Mouse (Mus musculus): ENCODE results near the gene Apol6. TPM values are rescaled to one million over a fixed set of nuclear protein-coding genes. Genes with fewer than 3 reads are reported as not detected.

Apol6 gene
- total RNA-seq (2021) = not detected
- long read RNA-seq = 0 reads

DNA sequence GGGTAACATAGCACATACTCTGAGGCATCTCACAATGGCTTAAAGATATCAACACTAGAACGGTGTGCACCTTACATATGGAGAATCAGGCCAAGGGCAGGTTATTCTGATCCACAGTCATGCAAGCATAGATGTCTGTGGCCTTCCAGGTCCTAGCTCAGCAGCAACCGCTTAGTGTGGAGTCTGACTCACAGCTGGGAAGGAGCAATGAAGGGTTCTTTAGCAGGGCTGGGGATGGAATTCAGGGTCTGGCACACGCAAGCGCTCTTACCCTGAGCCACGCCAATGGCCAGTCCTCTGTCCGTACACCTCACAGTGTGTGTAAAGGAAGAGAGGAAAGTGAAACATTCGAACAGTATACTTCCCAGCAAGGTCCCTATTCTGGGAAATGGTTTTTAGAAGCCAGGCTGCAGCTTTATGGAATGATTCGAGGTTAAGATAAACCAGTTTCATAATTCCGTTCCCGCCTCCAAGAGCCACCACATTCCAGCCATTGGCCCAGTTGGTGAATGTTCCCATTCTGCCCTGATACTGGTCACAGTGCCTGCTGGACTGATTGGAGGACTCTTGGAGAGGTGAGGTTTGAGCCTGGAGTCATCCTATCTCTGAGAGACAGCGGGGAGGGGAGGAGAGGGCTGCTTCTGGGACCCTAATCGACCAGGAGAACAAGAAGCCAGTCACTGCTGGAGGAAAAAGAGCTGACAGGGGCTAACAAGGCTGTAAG, at the start of gene Apol6:
Apol6 (plus strand) TSS at position 133 of the 724 bp plus-strand sequence.
- no peak for DNase-seq (ENCODE audit: low spot score in 2 of 2)

DNA sequence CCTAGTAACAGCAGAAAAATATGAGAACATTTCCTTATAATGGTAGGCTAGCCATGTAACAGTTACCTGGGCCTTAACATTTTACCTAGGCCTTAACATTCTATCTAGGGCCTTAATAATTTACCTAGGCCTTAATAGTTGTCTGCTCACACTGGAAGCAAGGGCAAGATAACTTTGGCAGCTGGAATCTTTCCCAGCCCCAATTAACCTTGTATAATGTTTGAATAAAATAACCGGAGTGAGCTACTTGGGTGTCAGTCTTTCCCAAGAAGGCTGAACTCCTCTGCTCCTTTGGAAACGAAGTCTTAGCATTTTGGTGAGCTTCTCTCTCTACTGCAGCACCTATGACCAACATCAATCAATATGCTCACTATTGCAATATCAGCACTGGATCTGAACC, 46.5 kb upstream of the Apol6 start:
- no peak for DNase-seq (ENCODE audit: low spot score in 2 of 2)

DNA sequence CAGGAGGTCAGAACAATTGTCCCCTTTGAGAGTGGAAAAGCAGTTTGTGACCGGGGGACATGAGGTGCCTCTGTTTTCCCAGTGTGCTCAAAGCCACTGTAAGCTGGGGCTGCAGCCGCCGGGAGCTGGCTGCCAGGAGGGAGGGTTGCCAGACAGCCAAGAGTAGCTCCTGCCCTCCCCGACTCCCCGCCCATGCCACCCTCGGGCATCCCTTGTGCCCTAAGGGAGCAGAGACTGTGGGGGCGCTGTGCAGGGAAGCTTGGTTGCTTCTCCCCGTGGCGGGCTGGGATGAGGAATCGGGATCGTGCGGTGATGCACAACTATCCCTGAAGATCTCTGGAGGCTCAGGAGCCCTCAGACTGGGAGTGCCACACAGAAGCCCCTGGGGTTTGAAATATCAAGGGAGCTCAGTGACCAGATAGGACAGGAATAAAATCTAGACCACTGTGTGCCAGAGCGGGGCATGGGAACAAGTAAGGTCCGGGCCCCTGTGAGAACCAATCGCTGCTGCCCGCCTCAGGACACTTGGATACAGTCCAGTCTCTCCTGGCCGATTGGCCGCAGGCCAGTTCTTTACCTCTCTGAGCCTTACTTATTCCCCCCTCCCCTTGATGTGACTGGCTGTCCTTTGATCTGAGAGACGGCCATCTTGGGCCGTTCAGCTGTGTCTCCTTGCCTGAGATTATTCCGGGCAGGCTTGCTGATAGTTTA, 45.5 kb upstream of the Apol6 start:
- DNase-seq (ENCODE audit: low spot score in 2 of 2) = peak in 1 of 2 experiments; percentile 47

DNA sequence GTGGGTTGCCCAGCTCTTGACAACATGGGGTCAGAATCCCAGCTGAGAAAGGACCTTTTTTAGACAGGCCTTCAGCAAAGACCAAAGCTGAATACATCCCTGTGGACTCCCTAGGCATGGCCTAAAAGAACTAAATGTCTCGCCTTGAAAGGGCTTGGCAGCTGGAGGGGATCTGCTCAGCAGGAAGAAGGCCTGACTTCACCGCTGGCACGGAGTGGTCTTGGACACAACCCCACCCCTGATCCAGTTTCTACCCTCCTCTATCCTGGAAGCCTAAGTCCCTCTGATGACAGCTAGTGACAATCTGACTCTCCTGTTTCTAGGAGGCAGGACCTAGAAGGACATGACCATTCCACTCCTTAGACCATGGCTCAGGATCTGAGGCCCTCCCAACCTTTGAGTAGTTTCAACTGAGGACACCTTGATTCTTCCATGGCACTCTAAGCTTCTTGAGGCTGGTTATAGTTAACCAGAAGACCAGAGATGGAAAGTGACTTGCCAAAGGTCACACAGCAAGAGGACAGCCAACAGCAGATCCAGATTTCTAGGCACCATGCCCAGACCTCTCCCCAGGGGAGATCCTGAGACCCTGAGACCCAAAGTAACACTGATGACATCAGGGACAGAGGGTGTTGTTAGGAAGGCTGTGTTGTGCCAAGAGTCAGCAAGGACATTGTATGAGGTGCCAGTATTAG, 41.2 kb upstream of the Apol6 start:
- no peak for DNase-seq (ENCODE audit: low spot score in 2 of 2)

DNA sequence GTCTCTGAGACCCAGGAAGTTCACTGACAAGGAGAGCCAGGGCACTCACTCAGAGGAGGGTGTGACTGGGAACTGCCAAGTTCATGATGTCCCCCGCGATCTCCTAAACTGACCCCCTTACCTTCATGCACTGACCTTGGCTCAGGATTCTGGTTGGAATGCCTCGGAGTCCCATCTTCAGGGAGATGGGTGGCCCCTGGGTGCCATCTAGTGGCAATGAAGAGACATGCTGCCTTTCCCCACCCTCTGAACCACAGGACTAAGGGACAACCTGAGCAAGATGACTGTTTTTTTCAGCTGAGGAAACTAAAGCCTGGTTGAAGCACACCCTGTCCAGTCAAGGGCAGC, 40.7 kb upstream of the Apol6 start:
- DNase-seq (ENCODE audit: low spot score in 2 of 2) = peak; percentile 40 to 71

DNA sequence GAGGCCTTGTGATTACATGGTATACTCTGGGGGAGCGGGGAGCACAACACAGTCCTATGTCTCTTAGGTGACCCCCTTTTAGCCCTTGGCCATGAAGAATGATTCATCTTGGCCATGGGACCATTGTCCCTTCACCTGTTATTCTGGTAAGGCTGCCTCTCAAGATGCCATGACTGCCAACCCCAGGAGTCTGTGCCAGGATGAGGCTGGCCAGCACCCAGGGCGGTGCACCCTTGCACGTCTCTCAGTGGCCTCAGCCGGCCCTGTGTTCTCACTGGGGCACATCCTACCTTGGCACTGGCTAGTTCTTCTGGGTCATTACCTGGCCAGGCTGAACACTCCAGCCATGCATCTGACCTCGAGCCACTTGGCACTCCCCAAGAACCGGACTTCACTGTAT, 35.7 kb upstream of the Apol6 start:
- DNase-seq (ENCODE audit: low spot score in 2 of 2) = no peak

DNA sequence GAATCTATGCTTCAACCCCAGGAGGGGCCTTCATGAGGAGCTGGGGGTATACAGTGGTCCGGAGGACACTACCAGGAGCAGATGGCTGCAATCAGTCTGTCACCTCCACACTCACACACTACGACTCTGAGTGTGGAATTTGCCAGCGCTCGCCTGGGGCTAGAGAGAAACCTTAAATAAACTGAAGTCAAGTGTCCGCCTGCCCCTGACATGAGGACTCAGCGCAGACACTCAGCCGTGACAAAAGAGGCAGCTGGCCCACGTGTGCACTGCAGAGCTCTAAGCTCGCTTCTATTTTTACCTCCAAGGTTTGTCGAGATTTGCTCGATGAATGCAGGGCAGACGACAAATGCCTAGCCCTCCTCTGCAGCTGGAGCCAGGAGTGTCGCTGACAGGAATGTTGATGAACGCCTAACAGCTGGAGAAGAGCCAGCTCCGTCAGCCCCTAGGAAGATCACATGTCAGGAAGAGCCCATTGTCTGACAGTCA, 30.7 kb upstream of the Apol6 start:
- DNase-seq (ENCODE audit: low spot score in 2 of 2) = no peak

DNA sequence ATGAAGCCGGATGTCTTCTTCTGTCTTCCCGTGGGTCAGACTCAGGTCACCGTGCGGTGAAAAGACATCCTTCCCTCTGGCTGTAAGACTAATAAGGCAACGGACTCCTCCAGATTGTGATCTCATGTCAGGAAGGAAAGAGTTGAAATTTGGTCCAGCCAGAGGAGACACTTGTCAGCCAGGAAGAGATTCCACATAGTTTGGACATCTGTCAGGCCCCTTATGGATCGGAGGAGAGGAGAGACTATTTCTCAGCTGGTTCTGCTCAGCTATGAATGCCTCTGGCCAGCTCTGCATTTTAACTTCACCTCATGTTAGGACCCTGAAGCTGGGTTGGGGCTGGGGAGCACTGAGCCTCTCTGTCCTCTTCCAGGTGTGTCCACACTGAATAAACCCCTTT, 30.1 kb upstream of the Apol6 start:
- DNase-seq (ENCODE audit: low spot score in 2 of 2) = no peak

DNA sequence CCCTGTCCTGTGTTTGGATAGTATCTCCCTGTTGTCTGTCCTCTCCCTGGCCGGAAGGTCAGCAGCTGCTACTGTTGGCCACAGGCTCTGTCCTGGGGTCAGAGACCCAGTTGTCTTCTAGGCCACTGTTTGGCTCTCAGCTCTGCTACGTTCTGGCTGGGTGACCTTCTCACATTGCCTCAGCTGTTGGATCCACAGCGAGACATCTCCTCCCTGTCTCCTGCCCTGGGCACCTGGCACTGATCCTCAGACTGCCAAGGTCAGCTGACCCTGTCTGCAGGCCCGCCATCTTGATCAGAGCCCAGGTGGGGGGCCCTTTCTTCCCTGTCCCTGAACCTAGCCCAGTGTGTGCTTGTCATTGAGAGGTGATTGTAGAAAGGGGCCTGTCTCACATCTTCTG, 29.5 kb upstream of the Apol6 start:
- DNase-seq (ENCODE audit: low spot score in 2 of 2) = no peak

DNA sequence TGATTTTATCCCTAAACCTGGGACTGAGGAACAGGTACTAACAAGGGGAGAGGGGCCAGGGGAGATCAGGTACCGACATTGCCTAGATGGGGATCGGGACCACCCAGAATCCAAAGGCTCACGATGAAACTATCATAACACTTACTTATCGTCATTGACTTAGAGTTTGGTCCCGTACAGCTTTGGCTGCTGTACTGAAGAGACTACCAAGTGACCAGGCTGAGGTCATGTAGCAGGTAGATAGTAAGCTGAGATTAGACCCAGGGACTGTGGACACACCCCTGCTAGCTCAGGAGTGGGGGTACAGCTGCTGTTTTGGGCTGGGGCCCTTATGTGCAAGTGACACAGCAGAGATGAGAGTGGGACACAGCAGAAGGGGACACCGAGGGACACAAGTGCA, 28.0 kb upstream of the Apol6 start:
- DNase-seq (ENCODE audit: low spot score in 2 of 2) = no peak

DNA sequence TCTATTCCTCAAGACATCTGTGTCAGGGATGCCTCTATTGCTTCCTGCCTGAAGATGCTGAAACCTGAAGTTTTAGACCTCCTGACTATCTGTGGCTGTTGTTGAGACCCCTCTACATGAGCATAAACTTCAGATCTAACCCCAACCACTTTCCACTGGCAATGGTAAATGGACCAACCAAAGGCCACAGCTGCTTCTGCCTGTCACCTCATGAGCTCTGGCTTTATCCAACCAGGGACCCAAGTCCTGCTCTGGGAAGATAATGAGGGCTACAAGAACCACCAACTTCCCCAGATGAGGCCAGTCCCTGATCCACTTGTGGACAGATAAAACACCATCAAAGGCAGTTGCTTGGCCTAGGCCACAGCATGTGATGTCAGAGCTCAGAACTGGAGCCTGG, 26.6 kb upstream of the Apol6 start:
- DNase-seq (ENCODE audit: low spot score in 2 of 2) = no peak

DNA sequence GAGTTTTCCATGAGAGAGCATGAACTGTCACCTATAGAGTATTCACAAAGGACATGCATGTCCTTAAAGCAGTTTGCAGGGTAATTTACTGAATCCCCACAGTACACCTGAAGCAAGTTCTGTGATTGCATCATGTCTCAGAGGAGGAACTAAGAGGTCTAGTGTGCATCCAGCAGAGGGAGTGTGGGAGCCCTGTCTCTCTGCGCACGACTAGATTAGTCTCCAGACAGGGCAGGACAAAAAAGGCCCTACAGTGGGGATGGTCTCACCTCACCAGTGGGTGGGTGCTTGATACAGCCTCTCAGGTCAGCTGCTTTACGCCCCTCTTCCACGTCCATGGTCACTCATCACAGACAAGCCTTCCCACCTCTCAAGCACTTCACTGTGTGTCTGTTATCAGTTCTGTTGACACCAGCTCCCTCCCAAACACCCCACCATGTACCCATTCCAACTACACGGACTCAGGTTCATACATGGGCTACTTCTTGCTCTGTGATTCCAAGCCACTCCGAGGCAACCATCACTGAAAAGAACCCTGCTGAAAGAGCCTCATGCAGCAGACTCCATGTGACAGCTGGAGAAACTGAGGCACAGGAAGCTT, 25.7 kb upstream of the Apol6 start:
- DNase-seq (ENCODE audit: low spot score in 2 of 2) = peak in 1 of 2 experiments; percentile 47

DNA sequence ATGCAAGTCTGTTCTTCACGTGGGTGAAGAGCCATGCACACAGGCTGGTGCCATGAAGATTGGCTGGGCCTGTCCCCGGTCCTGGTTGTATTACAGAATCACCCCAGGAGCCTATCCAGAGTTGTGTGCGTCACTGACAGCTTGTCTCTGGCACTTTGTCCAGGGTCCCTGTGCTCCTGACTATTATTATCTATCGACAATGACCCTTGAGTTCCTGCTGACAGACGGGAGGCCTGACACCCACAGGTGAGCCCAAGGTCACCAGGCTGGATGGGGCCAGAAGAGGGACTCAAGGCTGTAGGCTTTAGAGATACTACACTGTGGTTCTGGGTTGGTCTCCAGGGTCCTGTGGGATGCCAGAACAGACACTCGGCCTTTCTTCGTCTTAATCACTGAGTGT, 25.0 kb upstream of the Apol6 start:
- DNase-seq (ENCODE audit: low spot score in 2 of 2) = no peak

DNA sequence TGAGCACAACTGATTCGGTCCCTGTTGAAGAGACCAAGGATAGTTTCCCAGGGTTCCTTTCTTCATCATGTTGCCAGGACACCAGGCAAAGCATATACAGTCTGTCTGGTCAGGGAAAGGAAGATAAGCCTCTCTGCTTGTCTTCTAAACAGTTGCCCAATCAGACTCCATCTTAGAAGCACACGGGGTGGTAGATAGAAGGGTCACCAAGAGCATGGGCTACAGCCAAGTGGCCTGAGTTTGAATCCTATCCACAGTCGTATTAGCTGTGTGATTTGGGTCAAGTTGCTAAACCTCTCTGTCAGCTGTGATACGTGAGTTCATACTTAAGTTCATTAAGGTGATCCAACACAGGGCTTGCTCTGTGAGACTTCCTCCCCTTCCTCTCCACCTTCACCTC, 24.4 kb upstream of the Apol6 start:
- no peak for DNase-seq (ENCODE audit: low spot score in 2 of 2)

DNA sequence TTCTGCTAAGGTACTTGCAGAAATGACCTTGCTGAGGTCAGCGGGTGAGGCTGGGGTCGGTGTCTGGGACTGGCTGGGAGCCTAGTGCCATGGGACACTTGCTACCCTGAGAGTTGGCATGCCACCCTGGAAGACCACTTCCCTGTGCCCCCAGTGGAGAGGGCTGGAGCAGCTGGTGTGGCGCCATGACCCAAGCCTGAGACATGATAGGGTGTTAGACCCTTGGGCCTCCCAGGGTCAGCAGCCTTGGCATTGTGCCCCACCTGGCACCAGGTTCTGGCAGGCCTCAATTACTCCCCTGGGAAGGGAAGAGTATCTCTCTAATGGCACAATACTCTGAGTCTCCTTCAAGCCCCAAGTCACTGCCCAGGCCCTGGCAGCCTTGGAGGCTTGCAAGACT, 23.5 kb upstream of the Apol6 start:
- no peak for DNase-seq (ENCODE audit: low spot score in 2 of 2)

DNA sequence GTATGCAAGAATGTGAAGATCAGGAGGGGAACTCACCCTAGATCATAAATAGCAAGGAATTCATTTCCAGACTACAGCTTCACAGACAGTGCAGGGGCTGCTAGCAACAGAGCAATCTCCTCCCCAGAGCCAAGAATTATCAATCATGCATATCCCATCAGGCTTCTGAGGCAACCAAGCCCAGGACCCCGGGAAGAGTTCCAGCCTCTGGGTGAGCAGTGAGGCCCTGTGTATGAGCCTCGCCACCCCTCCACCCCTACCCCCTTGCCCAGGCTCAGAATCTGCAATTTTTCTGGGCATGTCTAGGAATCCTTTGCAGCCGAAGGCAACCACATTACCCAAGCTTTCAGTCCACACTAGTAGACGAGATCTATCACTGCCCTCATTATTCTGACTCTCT, 22.7 kb upstream of the Apol6 start:
- no peak for DNase-seq (ENCODE audit: low spot score in 2 of 2)

DNA sequence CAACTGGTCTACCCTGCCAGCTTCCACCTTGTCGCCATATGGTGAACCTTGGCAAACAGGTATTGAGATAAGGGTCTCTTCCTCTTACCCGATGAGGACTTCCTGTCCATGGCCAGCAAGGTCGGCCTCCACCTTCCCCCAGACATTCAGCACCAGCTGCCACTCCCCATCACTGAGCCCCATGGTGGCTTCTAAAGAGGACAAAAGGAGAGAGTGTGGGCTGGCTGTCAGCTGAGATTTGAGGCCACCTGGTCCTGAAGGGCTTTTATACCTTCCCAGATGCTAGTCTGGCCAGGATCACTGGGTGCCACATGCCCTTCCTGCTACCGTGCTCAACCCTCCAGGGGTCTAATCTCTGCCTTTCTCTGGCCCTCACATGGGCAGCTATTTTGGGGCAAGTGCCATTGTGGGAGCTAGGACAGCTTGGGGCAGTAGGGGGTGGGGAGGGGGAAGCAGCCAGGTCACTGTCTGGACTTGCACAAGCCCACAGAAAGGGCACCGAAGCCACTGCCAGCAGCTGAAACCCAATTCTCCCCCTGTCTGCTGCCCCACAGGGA, 22.1 kb upstream of the Apol6 start:
- DNase-seq (ENCODE audit: low spot score in 2 of 2) = no peak

DNA sequence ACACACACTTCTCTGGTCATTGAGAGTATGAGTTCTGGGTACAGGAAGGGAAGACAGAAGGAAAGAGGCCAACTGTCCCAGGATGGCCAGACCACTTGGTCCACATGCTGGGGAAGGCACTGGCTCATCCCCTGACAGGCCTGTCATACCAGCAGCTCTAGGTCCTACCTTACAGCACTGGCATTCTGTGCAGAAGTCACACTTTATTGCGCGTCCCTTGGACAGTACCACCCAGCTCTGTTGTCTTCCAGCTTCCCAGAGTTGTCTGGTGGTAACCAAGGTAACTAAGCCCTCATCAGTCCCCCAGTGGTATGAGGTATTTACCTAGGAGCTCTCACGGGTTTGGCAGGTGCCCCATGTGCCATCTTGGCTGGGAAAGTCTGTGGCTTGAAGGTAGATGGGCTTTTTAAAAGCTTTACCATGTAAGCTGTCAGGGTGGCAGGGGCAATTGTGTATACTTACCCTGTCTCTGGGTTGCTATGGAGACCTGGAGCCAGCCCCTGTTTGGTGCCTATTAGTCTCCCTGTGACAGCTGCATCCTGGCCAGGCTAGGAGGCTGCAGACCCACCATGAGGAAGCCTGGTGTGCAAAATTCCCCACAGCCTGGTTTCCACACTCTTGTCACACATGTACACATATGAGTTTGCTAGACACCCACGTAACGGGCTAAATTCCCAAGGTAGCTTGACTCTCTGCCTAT, 18.5 kb upstream of the Apol6 start:
- no peak for DNase-seq (ENCODE audit: low spot score in 2 of 2)

DNA sequence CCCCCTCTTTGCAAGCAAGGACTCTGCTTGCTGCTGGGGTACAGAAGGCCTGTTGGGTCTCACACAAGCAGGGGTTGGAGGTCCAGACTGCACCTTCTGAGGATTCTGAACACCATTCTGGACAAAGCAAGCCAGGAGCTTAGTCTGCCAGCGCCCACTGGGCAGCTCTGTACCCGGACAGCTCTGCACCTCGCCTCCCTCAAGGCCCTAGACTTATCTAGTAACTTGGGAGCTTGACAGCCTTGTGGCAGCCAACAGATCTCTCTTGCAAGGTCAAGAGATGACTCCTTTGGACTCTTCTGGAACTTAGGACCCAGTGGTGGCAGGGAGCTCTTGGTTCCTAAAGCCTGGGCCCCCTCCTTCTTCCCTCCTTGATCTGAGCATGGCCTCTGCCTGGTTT, 17.4 kb upstream of the Apol6 start:
- no peak for DNase-seq (ENCODE audit: low spot score in 2 of 2)

DNA sequence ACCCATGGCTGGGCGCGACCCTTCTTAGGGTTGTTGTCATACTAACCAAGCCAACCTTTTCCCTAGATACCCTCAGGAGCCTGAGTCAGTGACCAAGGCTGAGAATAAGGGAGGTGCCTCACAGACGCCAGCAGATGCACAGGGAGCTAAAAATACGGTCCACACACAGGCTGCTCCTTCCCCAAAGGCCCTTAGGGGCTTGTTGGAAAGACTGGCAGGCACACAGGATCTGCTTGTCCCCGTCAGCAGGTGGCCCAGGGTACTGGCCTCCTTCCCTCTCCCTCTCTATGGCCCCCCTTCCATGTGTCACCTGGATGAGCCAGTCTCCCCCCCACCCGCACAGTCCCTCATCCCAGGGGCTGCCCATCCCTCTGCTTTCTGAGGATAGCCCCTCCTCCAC, 16.9 kb upstream of the Apol6 start:
- no peak for DNase-seq (ENCODE audit: low spot score in 2 of 2)
